Mouse (Mus musculus): ENCODE measurements around the gene Olfr449.

- TF ChIP-seq CTCF (IDR thresholded peaks at IDR 0.05; ENCODE audit: low read depth): no peak
- TF ChIP-seq EP300 (IDR thresholded peaks at IDR 0.05; ENCODE audit: low read depth): no peak
These were observed 39.2 kb upstream of the Olfr449 start for GRCm38 (mm10) chr6:42794982-42795381.

Measured in liver, embryonic 14.5 days (tissue).